Mouse (Mus musculus): Measurements from ENCODE around the gene Ucp2. TPM values are rescaled to one million over a fixed set of nuclear protein-coding genes. Genes with fewer than 3 reads are reported as not detected.
A peak's percentile ranks its signal among the peaks of the same experiment; 100 is the strongest.

Ucp2 gene
- 10 to 100 TPM; 76.5 to 90.0 TPM for total RNA-seq (2021)

GRCm38 (mm10) chr7:100493117-100493483 is at the start of gene Ucp2:
Gene Ucp2, plus strand, starts transcription at chr7:100493337.
- intact Hi-C loops (cut with DNase I), result no loop called here
- peak; percentile 48 to 57 for DNase-seq (ENCODE audit: low spot score in 2 of 2)

DNA sequence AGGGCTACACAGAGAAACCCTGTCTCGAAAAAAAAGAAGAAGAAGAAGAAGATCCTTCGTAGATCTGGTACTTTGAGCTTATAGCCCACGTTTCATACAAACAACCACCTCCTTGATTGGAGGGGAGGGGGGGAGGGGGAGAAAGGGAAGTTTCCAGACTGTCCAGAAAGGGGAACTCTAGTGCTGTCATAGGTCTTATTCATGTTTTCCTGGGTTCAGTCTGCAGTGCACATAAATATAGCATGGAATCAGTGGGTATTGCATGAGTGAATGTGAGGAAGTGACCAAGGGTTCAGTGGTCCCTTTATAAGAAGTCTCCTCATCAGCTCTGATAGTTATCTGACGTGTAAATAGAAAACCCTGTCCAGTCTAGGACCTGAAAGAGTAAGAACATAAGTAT is 49.4 kb upstream of the Ucp2 start:
- intact Hi-C loops (cut with DNase I), result no loop called here
- no peak for DNase-seq (ENCODE audit: low spot score in 2 of 2)

DNA sequence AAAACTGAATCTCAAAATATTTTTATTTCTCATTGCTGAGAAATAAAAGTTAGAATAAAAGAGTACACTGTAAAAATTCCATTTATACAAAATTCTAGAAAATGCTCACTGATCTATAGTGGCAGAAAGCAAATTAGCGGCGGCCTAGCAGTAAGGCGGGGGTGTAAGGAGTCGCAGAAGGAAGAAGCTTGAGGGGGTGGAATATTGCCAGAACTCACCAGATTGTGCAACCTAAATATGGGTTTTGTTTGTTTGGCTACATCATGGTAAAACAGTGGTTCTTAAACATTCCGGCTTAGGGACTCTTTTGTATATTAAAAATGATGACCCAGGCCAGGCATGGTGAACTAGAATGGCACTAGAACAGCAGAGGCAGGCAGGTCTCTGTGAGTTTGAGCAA is 46.9 kb upstream of the Ucp2 start:
- intact Hi-C loops (cut with DNase I), result no loop called here

GRCm38 (mm10) chr7:100448530-100448929 is 44.6 kb upstream of the Ucp2 start:
- intact Hi-C loops (cut with DNase I), result no loop called here
- DNase-seq (ENCODE audit: low spot score in 2 of 2), result no peak

More for the DNA sequence above, 46.9 kb upstream of the Ucp2 start:
- DNase-seq (ENCODE audit: low spot score in 2 of 2), result no peak

DNA sequence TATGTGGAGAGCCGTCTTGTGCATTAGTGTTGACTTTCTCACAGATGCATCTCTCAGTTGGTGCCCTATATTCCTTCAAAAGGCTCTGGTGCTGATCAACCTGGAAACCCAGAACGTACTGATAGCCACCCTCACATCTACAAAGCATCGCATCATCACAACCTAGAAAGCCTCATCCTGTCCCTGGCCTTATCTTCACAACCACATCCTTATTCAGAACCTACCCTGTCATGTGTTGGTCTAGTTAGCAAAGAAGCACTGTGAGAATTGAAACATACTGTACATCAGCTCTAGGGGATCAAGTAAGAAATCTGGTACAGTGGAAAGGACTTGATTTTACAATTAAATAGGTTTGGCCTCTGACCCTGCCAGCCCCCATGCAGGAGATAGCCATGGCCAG is 44.2 kb upstream of the Ucp2 start:
- no peak for DNase-seq (ENCODE audit: low spot score in 2 of 2)
- intact Hi-C loops (cut with DNase I), result no loop called here

GRCm38 (mm10) chr7:100458153-100458552 is 35.0 kb upstream of the Ucp2 start:
- intact Hi-C loops (cut with DNase I), result no loop called here
- no peak for DNase-seq (ENCODE audit: low spot score in 2 of 2)

GRCm38 (mm10) chr7:100459862-100460261 is 33.3 kb upstream of the Ucp2 start:
- DNase-seq (ENCODE audit: low spot score in 2 of 2), result no peak
- intact Hi-C loops (cut with DNase I), result no loop called here

DNA sequence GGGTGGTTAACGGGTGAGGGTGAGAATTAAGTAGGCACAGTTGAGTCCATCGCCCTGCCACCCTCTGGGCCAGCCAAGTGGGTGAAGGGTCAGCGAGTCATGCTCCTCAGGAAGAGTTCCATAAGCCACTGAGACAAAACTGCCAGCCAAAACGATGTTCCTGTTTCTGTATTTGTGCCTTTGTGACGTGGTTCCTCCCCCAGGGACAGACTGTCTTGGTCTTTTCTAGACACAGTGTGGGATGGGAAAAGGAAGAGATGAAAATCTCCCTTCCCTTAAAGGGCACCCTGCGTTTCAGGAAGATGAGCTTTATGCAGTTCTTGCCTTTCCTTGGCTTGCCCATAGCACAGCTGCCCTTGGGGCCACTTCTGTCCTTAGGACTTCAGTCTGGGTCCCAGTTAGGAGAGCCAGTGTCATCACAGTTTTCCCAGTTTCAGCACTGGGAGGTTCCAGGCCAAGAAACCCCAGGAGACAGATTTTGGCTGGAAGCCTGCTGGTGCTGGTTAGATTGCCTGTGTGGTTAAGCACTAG is 31.5 kb upstream of the Ucp2 start:
- peak; percentile 66 to 75 for DNase-seq (ENCODE audit: low spot score in 2 of 2)
- intact Hi-C loops (cut with DNase I), result no loop called here

DNA sequence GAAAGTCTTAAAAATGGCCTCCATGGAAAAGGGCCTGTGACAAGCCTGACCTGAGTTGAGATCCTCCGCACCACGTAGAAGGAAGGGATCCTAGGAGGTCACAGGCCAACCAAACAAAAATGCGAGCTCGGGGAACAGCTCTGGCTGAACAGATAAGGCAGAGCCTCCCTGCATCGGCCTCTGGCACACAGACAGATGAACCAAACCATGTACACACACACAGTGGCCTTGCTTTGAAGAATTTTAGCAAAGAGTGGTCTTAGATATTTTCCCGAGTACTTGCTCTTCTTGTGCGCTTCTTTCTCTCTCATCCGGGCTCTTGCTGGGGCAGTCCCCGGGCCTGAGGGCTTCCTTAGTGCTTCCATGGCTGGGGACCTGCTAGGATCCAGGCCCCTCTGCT is 29.9 kb upstream of the Ucp2 start:
- no peak for DNase-seq (ENCODE audit: low spot score in 2 of 2)
- intact Hi-C loops (cut with DNase I), result no loop called here

DNA sequence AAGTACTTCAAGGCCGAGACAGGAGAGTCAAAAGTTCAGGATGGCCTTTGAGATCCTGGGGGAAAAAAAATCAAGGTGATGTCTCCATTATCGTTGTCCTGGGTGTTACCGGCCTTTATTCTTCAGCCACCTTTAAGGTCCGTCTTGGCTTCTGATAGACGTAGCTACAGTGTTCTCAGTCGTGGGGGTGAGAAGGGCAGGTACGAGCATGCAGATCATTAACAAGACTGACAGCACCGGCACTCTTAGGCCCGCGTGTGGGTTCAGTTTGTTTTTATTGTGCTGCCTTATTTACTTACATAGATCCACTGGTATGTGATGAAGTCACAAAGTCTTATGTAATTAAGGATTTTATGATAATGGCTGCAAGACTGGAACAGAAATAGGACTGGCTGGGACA is 29.4 kb upstream of the Ucp2 start:
- no peak for DNase-seq (ENCODE audit: low spot score in 2 of 2)
- intact Hi-C loops (cut with DNase I), result no loop called here

DNA sequence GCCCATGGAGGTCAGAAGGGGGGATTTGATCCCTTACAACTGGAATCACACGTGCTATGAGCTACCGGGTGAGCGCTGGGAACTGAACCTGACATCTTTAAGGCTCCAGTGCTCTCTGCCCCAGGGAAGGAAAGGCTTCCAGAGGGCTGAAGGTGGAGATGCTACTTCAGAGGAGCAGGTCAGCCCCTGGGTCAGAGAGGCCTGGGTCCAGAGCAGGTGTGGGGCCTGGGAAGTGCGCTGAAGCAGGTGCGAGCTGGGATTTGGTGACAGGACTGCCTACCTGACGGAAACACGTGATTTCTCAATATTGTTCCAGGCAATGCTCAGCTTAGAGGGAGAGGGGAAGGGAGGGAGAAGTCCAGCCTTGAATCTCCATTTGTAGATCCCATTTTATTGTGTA is 28.9 kb upstream of the Ucp2 start:
- DNase-seq (ENCODE audit: low spot score in 2 of 2), result no peak
- intact Hi-C loops (cut with DNase I), result no loop called here

GRCm38 (mm10) chr7:100465248-100465647 is 27.9 kb upstream of the Ucp2 start:
- DNase-seq (ENCODE audit: low spot score in 2 of 2), result no peak
- intact Hi-C loops (cut with DNase I), result no loop called here

DNA sequence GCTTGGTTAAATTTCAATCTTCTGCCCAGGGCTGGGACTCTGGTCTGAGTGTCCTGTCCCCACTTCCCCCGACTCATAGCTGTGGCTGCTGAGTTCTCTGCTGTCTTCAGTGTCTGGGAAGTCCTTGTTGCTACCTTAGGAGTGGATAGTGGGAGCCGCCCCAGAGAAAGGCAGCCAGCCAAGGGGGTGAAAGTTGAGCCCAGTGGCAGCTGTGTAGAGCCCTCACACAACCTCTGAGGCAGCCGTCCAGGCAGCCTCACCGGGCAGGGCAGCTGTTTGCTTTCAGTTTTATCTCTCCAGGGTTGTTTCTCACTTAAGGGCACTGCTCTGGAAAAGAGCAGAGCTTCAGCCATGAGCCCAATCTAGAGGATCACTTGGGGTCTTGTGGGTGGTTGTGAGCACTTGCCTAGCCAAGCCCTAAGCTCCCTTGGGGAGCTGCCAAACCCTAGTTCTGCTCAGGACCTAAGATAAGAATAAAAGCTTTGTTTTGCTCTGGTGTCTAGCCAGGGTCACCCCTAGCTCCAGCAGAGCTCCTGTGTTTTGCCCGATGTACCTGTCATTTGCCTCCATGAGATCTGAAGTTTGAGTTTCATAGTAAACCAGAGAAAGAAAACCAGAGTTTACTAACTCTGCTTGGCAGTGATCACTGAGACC is 27.4 kb upstream of the Ucp2 start:
- DNase-seq (ENCODE audit: low spot score in 2 of 2), result peak in 1 of 2 experiments; percentile 43
- intact Hi-C loops (cut with DNase I), result no loop called here

DNA sequence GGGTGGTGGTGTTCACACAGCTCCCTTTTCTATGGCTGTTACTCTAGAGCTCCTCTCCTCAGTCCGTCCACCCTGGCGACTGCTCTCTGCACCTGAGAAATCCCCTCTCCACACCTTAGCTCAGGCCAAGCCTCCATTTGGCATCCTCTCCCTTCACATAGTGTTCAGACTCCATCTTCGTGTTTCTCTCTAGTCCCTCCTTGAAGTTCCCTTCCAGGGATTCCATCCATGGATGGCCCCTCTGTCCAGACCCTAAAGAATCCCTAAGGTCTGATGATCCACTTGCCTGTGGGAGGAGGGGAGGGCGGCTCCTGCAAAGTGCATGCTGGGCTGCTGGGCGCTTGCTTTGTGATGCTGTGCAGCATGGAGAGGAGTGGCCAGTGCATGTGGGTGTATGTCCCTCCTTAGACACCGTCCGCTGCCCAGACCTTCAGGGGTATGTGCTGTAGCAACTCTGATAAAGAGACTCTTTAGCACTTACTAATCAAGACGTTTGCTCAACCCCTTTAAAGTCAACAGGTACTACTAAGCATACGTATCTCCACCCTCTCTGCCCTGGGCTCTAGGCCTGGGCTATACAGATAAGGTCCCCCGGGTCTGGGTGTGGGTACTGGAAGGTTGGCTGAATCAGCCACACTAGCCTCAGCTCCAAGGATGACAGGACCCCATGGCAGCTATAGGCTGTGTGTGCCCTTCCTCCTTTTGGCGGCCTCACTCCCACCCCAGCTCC is 26.2 kb upstream of the Ucp2 start:
- no peak for DNase-seq (ENCODE audit: low spot score in 2 of 2)
- intact Hi-C loops (cut with DNase I), result no loop called here

GRCm38 (mm10) chr7:100468761-100469160 is 24.4 kb upstream of the Ucp2 start:
- no peak for DNase-seq (ENCODE audit: low spot score in 2 of 2)
- intact Hi-C loops (cut with DNase I), result no loop called here

- intact Hi-C loops (cut with DNase I), result no loop called here
- DNase-seq (ENCODE audit: low spot score in 2 of 2), result no peak
Observed at GRCm38 (mm10) chr7:100469502-100469901, 23.6 kb upstream of the Ucp2 start.

DNA sequence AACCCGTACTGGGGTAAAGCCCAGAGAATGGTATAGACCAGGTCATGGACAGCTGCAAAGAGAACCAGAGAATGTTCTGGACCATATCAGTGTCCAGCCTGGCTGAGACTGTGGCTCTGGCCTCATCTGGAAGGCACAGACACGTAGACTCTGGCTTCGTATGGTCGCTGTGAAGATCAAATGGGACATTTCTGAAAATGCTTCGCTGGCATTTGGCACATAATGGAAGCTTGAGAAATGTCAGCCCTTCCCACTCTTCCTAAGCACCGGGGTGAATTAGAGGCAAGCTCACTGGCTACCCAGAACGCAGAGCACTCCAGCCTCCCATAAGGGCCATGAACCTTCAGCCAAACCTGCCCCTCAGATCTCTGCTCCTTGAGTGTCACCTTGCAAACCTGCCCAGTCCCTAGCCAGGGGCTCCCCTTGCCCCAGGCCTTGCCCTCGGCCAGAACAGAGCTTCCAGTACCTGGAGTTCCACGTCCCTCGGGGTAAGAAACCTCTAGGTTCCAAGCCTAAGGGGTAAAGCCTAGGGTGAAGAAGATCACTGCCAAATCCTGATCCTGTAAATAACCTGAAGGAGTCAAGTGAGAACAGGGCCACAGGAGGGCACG is 22.2 kb upstream of the Ucp2 start:
- no peak for DNase-seq (ENCODE audit: low spot score in 2 of 2)

DNA sequence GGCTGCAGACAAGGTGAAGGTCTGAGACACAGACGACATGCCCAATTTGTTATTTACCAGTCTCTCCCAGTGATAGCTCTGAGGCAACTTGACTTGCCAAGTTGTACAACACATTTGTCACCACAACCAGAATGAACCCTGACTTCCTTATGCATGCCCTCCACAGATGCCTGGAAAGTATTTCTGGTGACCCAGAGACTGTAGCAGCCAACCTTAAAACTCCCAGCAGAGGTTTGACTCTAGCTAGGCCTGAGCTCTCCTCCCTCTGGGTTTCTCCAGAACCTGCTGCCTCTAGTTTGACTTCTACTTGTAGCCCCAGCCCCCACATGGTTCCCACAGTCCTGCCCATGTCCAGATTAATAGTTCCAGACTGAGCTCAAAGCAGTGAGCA is 21.7 kb upstream of the Ucp2 start:
- intact Hi-C loops (cut with DNase I), result no loop called here
- no peak for DNase-seq (ENCODE audit: low spot score in 2 of 2)

More for the DNA sequence above, 22.2 kb upstream of the Ucp2 start:
- intact Hi-C loops (cut with DNase I), result no loop called here

- no peak for DNase-seq (ENCODE audit: low spot score in 2 of 2)
- intact Hi-C loops (cut with DNase I), result no loop called here
Observed at GRCm38 (mm10) chr7:100472777-100473176, 20.4 kb upstream of the Ucp2 start, which contains the start of gene Ucp3. Gene Ucp3, plus strand, starts transcription at chr7:100472990.

- DNase-seq (ENCODE audit: low spot score in 2 of 2), result no peak
- intact Hi-C loops (cut with DNase I), result no loop called here
Observed at GRCm38 (mm10) chr7:100473846-100474454, 19.2 kb upstream of the Ucp2 start.
